Mouse (Mus musculus): ENCODE results near the gene Otud7b.

The Otud7b gene

DNA sequence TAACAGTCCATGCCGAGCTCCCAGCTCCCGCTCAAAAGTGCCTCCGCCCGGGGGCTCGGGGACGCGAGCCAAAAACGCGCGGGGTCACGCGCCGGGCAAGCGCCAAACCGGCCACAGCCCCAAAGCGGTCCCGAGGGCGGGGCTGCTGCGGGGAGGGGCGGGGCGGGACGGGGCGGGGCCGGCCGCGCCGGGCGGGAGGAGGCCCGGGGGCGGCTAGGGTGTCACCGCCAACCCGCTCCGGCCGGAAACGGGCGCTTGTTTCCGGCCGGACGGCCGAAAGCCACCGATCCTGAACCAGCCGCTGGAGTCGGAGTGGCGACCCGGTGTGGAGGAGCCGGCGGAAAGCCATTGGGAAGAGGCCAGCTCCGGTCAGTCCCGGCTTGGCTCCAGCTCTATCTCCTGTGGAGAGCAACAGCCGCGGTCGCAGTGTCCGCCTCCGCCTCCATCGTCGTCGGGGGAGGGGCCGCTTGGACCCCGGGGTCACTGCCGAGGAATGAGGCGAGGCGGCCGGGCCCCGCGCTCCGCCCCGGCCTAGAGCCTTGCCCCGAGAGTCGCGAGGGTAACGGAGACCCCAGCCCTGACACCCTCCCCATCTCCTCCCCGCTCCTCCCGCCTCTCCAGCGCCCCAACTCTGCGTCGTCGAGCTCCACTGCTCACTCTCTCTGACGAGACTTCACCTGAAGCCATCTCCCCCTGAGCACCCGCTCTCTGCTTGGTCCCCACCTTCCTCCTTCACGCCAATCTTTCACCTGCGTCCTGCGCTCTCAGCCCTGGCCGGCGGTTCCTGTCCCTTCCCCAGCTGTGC, at the start of gene Otud7b:
Otud7b (plus strand) TSS at position 267 of the 805 bp plus-strand sequence.
- peak; percentile 84 to 88 for DNase-seq (ENCODE audit: low spot score in 2 of 2)

DNA sequence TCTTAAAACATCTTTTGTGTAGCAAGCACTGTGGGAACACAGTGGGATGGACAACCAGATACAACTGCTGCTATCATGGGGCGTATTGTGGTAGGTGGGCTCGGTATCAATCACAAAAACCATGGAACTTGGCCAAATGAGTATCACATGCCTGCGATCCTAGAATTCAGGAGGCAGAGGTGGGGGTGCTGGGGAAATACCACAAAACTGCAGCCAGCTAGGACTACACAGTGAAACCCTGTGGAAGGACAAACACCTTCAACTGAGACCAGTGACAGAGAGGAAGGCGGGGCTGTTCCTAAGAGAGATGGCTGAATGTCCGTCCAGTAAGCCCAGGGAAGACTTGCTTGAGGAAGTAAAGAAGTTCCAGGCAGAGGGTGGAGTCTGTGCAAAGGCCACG, 49.0 kb upstream of the Otud7b start:
- no peak for DNase-seq (ENCODE audit: low spot score in 2 of 2)

DNA sequence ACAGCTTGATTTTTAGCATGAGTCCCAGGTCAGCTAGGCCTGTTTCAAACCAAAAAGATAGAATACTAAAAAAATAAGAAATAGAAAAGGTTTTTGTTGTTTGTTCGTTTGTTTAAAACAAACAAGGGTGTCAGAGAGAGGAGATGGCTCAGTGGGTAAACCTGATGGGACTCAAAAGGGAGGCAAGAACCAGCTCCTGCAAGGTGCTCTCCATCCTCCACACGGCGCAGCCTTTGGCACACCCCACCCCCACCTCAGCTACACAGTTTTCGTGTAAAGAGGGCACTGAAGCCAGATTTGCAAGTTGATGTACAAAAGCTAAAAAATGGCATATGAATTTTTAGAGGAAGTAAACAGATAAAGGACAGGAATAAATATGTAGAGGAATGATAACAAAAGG, 48.3 kb upstream of the Otud7b start:
- DNase-seq (ENCODE audit: low spot score in 2 of 2) = no peak

DNA sequence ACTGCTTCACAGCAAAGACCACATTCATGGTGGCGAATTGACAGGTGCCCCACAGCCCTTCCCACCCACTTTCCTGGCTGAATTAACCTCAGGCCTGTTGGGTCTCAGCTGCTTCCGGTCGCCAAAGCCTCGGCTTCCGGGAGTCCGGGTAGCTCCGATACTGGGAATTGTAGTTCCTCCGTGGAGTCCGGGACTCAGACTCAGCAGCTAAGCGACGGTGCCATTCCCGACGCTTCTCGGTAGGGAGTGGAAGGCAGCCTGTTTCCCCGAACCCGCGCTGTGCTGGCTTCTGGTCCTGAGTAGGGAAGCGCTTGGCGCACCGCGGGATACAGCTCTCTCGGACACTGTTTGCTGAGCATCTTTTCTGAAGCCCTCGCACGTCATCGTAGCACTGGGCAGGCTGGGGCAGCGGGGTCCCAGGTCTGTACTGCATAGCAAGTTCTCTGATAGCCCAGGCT, 46.6 kb upstream of the Otud7b start:
- DNase-seq (ENCODE audit: low spot score in 2 of 2) = peak; percentile 86 to 88

DNA sequence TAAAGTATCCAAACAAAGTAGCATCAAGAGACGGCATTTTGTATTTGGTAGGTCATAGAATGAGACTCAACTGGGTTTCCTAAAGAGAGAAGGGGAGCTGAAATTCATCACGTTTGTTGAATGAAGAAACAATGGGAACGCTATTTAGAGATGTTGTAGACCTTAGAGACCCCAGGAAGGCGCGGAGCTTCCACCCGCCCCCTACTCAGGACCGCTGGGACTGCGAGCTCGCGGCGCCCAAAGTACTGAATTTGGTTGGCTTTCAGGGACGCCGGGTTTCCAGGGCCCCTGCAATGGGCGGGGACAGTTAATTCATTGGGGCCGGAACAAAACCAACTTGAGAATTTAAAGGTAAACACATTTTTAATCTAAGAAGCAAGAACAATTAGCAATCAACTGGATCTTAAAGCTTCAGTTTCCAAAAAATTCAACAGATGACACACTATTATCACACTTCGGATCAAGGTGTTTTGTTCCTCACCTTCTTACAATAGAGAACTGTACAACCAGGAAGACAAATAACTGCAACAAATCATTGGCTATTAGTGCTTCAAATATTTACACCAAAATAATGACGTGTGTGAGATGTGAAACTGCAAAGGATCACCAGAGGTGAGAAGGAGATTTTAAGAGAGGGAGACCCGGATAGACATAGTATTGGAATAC, 46.0 kb upstream of the Otud7b start, which contains the start of gene Vps45:
Vps45 (minus strand) TSS at position 236 of the 666 bp plus-strand sequence.
- peak; percentile 67 to 75 for DNase-seq (ENCODE audit: low spot score in 2 of 2)

DNA sequence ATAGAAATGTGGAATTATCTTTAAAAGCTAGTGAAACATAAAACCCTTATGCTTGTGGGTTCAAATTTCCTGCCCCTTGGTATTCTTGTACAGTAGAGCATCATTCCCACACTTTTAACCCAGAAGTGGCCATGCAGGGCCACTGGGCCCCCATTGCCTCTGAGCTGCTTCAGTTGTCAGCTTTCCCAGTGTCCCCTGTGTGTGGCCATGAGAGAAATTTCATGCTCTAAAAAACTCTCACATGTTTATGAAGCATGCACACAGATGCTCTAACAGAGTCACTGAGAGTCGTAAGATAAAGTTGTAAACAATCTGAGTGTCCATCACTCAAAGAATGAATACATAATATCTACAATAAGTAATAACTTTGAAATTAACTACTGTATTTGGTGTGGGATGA, 44.2 kb upstream of the Otud7b start:
- DNase-seq (ENCODE audit: low spot score in 2 of 2) = no peak

DNA sequence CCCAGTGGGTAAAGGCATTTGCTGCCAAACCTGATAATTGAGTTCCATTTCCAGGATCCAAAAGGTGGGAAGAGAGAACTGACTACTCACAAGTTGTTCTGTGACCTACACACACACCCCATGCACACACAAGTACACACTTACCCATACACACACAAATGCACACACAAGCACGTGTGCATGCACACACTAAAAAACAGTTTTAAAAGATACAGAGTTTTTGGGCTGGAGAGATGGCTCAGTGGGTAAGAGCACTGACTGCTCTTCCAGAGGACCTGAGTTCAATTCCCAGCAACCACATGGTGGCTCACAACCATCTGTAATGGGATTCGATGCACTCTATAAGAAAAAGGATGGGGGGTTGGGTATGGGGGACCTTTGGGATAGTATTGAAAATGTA, 41.0 kb upstream of the Otud7b start:
- no peak for DNase-seq (ENCODE audit: low spot score in 2 of 2)

DNA sequence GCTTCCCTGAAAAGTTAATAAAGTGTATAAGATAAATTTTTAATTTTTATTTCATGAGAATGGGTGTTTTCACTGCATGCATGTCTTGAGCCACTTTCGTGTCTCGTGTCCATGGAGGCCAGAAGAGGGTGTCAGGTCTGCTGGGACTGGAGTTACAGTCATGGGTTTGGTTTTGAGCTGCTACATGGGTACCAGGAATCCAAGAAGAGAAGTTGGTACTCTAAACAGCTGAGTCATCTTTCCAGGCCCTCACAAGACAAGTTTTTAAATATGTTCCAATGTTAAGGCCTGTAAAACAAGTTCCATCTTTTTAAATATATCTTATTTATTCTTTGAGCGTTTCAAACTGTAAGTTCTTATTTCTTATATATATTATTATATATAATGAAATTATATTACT, 40.1 kb upstream of the Otud7b start:
- no peak for DNase-seq (ENCODE audit: low spot score in 2 of 2)

DNA sequence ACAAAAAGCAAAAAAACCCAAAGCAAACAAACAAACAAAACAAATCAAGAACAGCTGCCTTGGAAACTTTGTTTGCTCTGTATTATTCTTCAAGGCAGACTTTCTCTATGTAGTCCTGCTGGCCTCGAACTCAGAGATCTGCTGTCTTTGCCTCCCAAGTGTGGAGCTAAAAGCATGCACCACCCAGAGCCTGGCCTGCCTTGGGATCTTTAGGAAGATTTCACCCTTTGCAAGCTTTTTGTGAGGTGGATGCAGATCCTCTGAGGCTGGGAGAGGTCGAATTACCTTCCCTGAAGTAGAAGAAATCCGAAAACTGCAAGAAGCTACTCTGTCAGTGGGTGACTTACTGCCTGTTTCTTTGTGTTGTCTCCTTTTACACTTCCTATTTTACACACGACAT, 39.2 kb upstream of the Otud7b start:
- DNase-seq (ENCODE audit: low spot score in 2 of 2) = no peak

DNA sequence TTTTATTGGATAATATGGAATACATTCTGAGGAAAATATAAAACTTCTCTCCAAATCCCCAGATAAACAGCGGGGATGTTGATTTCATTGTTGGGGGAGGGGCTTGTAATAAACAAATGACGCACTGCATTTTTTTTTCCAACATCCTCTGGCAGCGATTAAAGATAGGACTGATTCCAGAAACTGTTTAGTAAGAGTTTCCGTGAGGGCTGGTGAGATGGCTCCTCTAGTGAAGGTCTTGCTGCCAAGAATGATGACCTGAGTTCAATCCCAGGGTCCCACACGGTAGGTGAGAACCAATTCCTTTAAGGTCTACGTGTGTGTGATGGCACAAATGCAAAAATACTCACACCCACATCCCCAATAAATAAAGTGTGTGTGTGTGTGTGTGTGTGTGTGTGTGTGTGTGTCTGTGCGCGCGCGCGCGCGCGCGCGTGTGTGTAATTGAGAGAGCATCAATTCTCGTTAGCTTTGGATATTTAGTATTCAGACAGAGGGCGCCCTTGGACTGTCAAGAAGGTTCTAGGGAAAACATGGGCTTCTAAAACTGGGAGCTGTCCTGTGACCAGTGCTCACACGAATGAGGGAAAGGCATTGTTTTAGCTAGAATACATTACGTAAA, 38.5 kb upstream of the Otud7b start:
- peak in 1 of 2 experiments; percentile 51 for DNase-seq (ENCODE audit: low spot score in 2 of 2)

DNA sequence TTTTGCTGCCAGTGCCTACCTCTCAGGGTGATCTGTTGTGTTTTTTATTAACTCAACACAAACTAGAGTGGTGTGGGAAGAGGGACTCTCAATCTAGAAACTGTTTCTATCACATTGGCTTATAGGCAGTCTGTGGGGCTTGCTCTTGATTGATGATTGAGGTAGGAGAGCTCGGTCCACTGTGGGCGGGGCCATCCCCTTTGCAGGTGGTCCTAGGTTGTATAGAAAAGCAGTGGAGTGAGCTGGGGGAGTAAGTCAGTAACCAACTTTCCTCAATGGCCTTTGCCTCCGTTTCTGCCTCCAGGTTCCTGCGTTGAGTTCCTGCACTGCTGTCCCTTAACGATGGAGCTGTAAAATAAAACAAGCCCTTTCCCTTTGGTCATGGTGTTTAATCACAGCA, 37.6 kb upstream of the Otud7b start:
- no peak for DNase-seq (ENCODE audit: low spot score in 2 of 2)

DNA sequence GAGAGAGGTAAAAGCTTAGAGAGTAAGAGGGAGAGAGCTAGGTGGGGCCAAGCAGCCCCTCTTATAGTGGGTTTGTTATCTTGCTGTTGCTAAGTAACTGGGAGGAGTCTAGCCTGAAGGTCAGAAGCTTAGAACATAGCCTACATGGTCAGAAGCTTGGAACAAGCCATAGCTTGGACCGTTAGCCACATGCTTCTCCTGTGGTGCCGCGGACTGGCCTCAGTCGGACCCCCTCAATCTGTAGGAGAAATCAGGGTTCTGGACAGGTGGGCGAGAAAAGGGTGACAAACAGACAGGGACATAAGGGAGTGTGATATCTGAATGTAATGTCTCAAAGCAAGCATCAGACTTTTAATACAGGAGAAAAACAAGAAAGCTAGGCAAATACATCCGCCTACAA, 35.3 kb upstream of the Otud7b start:
- DNase-seq (ENCODE audit: low spot score in 2 of 2) = no peak

DNA sequence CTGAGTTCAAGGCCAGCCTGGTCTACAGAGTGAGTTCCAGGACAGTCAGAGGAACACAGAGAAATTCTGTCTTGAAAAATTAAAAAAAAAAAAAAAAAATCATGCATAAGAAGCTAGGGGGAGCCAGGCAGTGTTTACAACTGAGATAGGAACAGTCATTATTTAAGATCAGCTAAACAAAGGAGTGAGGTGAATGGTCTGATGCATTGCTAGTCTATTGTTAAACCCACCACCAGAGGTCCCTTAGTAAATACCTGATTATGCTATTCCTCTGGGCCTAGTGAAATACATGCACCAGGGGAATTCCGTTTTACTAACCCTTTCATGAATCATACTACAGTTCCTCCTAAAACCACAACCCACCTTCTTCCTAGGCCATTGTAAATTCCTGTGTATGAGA, 34.8 kb upstream of the Otud7b start:
- no peak for DNase-seq (ENCODE audit: low spot score in 2 of 2)

DNA sequence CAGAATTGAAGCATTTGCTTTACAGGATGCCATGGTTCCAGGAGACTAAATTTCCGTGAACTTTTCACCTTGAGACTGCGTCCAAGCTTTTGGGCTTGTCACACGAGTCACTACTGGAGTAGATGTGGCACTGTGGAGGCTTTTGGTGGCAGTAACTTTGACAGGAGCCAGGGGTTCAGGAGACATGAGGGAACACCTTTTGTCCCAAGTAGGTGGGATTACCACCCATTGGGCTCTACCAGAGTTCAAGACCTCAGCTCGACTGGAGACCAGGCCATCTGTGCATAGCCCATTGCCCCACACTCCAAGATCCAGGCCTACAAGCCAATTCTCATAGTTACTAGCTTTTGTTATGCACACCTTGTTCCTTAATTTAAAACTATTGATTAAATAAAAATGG, 34.1 kb upstream of the Otud7b start:
- no peak for DNase-seq (ENCODE audit: low spot score in 2 of 2)

DNA sequence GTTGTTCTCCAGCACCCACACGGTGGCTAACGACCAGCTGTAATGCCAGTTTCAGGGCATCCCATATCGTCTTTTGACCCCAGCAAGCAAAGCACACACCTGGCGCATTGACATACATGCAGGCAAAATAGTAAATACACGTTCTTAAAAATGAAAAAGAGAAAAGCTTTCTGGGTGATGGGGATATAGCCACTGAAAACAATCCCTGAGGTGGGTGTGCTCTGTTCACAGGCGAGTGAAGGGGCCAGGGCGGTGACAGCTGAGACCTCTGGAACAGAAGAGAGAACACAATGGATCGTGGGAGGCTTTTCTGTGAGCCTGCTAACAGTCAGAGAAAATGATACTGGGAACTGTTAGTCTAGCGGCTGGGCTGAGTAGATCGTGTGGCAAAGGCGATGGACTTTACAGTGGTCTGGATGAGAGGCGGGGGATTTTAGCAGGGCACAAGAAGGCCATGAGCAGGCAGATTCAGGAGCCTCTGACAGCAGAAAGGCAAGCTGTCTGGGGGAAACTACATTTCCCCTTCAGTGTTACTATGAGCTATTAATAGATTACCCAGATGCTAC, 31.3 kb upstream of the Otud7b start:
- DNase-seq (ENCODE audit: low spot score in 2 of 2) = no peak

DNA sequence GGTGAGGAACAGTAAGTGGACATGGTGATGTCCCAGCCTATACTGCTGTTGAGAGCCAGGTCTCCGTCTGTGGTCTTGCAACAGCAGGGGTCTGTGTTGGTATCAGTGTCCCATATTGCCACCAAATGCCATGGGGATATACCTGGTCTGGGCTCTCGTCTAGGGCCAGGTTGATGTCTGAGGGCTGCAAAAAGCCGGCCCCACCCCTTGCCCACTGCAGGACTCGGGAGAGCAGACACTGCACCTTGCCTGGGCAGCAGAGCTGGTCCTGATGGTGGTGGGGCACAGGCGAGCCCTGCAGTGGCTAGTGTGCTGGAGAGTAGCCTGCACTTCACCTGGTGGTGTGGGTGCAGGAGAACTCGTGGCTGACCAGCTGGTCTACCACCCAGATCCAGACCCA, 26.3 kb upstream of the Otud7b start:
- DNase-seq (ENCODE audit: low spot score in 2 of 2) = no peak

DNA sequence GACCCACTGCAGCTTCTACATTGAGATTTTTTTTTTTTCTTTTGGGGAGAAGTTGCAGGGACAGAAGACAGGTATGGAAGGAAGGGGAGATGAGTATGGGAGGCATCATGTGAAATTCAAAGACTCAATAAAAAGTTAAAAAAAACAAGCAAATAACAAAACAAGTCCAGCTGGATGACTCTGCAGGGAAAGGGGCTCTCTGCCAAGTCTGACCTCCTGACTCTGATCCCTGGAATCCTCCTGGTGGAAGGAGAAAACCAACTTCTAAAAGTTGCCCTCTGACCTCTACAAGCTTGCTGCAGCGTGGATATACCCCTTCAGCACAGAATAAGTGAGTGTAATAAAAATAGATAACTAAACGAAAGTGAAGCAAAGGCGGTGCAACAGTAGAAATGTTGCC, 25.6 kb upstream of the Otud7b start:
- DNase-seq (ENCODE audit: low spot score in 2 of 2) = no peak

DNA sequence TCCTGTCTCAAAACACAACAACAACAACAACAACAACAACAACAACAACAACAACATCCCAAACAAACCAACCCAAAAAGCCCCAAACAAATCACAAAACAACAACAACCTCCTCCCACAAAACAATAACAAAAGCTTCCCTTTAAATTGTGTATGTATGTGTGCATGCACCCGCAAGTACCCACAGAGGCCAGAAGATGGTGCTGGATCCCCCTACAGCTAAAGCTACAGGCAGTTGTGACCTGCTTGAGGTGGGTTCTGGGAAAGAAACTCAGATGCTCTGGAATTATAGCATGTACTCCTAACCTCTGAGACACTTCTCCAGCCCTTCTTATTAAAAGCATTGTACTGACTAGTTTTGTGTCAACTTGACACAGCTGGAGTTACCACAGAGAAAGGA, 23.3 kb upstream of the Otud7b start:
- DNase-seq (ENCODE audit: low spot score in 2 of 2) = peak in 1 of 2 experiments; percentile 62

DNA sequence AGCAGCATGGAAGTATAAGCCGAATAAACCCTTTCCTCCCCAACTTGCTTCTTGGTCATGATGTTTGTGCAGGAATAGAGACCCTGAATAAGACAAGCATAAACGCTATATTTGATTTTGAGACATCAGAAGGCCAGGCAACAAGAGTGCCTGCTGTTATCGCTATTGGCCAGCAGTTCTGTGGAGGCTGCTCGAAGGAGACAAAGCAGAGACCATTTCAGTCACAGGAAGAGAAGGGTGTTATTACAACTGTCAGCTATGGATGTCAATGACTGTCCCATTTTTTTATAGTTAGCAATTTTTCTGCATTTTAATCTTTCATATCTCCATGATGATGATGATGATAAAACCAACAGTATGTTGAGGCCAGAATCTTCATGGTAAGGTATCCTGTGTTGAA, 22.7 kb upstream of the Otud7b start:
- DNase-seq (ENCODE audit: low spot score in 2 of 2) = no peak

DNA sequence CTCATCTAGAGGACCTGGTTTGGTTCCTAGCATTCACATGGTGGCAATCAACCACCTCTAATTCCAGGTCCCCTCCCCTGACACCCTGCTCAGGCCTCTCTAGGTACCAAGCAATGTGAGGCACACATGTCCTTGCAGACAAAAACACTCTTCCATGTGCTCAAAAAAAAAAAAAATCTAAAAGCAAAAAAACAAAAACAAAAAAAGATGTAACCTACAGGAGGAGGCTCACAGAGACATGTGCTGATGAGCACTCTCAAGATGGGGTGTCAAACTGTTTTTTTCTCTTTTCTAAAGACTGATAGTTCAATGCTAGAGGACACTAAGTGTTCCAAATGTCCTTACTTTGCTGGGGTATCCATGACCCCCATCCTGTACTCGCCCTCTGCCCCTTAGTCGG, 22.2 kb upstream of the Otud7b start:
- DNase-seq (ENCODE audit: low spot score in 2 of 2) = no peak

DNA sequence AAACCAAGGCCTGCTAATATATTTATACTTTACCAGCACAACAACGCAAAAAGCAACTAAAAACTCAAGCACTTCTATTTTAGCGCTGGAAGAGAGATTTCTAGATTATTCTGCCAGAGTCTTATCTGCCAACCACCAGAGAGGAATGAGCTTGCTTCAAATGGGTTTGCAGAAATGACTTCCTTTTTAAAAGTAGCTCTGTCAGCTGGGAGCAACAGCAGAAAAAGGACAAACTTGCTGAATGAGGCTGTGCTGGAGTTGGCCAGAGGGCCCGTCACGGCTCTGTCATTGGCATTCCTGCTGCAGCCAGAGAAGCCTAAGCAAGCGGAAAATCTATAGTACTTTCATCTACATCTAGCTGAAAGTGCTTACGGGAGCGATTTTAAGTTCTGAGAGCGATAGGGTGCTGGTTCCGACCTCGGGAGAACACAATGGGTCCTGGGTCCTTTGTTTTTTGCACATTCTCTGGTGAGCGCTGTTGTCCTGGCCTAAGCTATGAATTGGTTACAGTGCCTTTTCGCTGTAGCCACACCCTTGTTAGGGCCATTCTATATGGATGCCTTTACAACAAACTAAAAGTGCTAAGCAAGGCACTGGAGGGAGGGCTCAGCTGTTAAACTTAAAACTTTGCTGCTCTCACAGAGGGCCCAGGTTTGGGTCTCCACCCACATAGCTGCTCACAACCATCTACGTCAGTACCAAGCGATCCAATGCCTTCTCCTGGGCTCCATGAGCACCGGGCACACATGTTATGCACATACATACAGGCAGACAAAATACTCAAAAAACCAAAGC, 21.4 kb upstream of the Otud7b start:
- DNase-seq (ENCODE audit: low spot score in 2 of 2) = no peak

All from spleen, postnatal 10 days (tissue).